Comparison of ENCODE assay signal across 7 mouse cellular contexts in the genomic region with DNA sequence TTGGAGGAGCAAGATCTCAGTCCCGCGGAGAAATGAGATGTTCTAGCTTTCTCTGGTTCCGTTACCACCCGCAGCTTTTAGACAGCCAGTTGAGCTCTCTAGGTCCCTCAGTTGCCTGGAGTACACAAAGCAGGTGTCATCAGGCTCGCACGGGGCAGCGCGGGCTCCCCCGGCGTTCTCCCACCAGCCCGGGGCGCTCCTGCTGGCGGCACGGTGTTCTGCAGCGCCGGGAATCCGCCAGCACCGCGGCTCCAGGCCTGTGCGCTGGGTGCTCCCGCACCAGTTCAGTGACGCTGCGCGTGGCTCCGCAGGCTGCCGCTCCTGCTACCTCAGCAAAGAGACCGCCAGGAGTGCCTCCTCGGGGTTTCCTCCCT. TPM values are rescaled to one million over a fixed set of nuclear protein-coding genes. Genes with fewer than 3 reads are reported as not detected.
DNase-seq lines count a peak whose midpoint lies in the region; ATAC-seq and TF ChIP-seq lines count a peak whose summit lies in the region.

Lrrc7 (minus strand) TSS at position 235 of the 374 bp plus-strand sequence.

- H3K79me3 ChIP-seq in C2C12 (ENCODE audit: low read depth), result no peaks in the 10 kb centered on the region

- peak; percentile 51 for DNase-seq in ES-E14 (ENCODE audit: low read depth, low spot score)
- peak; percentile 64 for DNase-seq in embryo, embryonic 9.5 days (ENCODE audit: extremely low spot score)
- peak; percentile 80 to 90 for DNase-seq in left cerebral cortex, postnatal 14 days (ENCODE audit: low spot score in 2 of 2)
- peak; percentile 85 for DNase-seq in neural tube, embryonic 11.5 days (ENCODE audit: low spot score)
- no peak for DNase-seq in c-Kit-positive CD71-positive TER-119-positive erythroid progenitor cells, embryonic 14.5 days (ENCODE audit: low spot score)

- in situ Hi-C loops in ES-E14 (cut with MboI; ENCODE audit: low sequenced_read_pairs in 2 of 2, unreplicated experiment in 2 of 2), result no loop called here

- H3K9ac ChIP-seq in ES-E14 (ENCODE audit: insufficient read depth, low read depth, low read length, poor library complexity, severe bottlenecking), result peak within 1 kb of the TSS; percentile 70
- H3K9ac ChIP-seq in neural tube, embryonic 11.5 days (ENCODE audit: low read length), result peak within 1 kb of the TSS; percentile 71

- peak; percentile 21 for TF ChIP-seq CTCF in C2C12 (IDR thresholded peaks at IDR 0.05; ENCODE audit: control insufficient read depth, insufficient read depth, insufficient read length)

- no peak within 1 kb of the TSS for H3ac ChIP-seq in C2C12 (ENCODE audit: control insufficient read depth, insufficient read length, low read depth)

- ATAC-seq in hematopoietic stem cell, adult 5-6 weeks (replicated peaks in 1 of 2; ENCODE audit: insufficient read depth in 1 of 2, low FRiP score in 2 of 2, low TSS enrichment in 1 of 2, low read depth in 1 of 2, poor library complexity in 2 of 2, severe bottlenecking in 2 of 2), result peak; percentile 54 to 56
- peak; percentile 87 for ATAC-seq in neural tube, embryonic 11.5 days (ENCODE audit: insufficient read depth, low FRiP score, low TSS enrichment)

- no peaks in the 10 kb centered on the region for H3K79me2 ChIP-seq in C2C12 (ENCODE audit: control insufficient read depth, insufficient read depth)

- H3K9me3 ChIP-seq in ES-E14 (ENCODE audit: control insufficient read depth, insufficient read depth, low read depth, low read length), result no peaks in the 10 kb centered on the region
- H3K9me3 ChIP-seq in neural tube, embryonic 11.5 days (ENCODE audit: control insufficient read depth, low read length), result no peaks in the 10 kb centered on the region

- under 1% methylated on average over 28 of the region's 28 CpGs for whole genome bisulfite sequencing in neural tube, embryonic 11.5 days

- peaks cover 0 to 5% of the 10 kb centered on the region in 2 experiments; a peak in 1 of 4 replicates for H3K4me1 ChIP-seq in ES-E14 (ENCODE audit: control insufficient read depth in 2 of 2, insufficient read depth in 2 of 2, low read length in 2 of 2, poor library complexity in 1 of 2)
- peaks cover 3% of the 10 kb centered on the region; the same call in 1 of the 2 replicates for H3K4me1 ChIP-seq in neural tube, embryonic 11.5 days (ENCODE audit: control insufficient read depth, insufficient read depth, low read length)

- peak within 1 kb of the TSS; percentile 97 for H3K4me2 ChIP-seq in neural tube, embryonic 11.5 days (ENCODE audit: low read depth)

- H3K27me3 ChIP-seq in C2C12 (ENCODE audit: control insufficient read depth, insufficient read depth, insufficient read length), result peaks cover 3% of the 10 kb centered on the region
- peaks cover 14% of the 10 kb centered on the region for H3K27me3 ChIP-seq in neural tube, embryonic 11.5 days (ENCODE audit: control insufficient read depth, insufficient read depth, low read length)

- intact Hi-C loops in left cerebral cortex, postnatal 14 days (cut with DNase I), result loop anchor here (2.0 to 10.0 kb wide), 3 partner anchors 469 to 715 kb away; no protein-coding TSS in a partner anchor

- H3K4me3 ChIP-seq in C2C12 (ENCODE audit: insufficient read depth, poor library complexity, severe bottlenecking) (no peak within 1 kb of the TSS), ES-E14 (ENCODE audit: insufficient read depth in 1 of 2, low read depth in 1 of 2, low read length in 2 of 2, poor library complexity in 1 of 2, severe bottlenecking in 1 of 2) (peak within 1 kb of the TSS; percentile 68 to 82)
- H3K4me3 ChIP-seq in neural tube, embryonic 11.5 days (ENCODE audit: low read depth, low read length), result peak within 1 kb of the TSS; percentile 75

- H3K27ac ChIP-seq in ES-E14 (ENCODE audit: insufficient read depth, low read depth, low read length, poor library complexity, severe bottlenecking), result no peak within 1 kb of the TSS
- peak within 1 kb of the TSS; percentile 50; the same call in 1 of the 2 replicates for H3K27ac ChIP-seq in neural tube, embryonic 11.5 days (ENCODE audit: low read depth, low read length)

- H3K36me3 ChIP-seq in C2C12 (ENCODE audit: control insufficient read depth, insufficient read depth) (no peaks in the 10 kb centered on the region), ES-E14 (ENCODE audit: control insufficient read depth, insufficient read depth, low read length, poor library complexity, severe bottlenecking) (no peaks in the 10 kb centered on the region)
- no peaks in the 10 kb centered on the region for H3K36me3 ChIP-seq in neural tube, embryonic 11.5 days (ENCODE audit: control insufficient read depth, insufficient read depth, low read length)

TF ChIP-seq in C2C12, 6 proteins besides CTCF, POLR2A, EP300 and RAD21:
- TF ChIP-seq MYOD1 (IDR thresholded peaks at IDR 0.05; ENCODE audit: control insufficient read depth, insufficient read length, low read depth) (no peak), FOSL1 (IDR thresholded peaks at IDR 0.05; ENCODE audit: insufficient read depth, low read length, poor library complexity, severe bottlenecking) (no peak), MAX (IDR thresholded peaks at IDR 0.05) (no peak), MYOG (IDR thresholded peaks at IDR 0.05; ENCODE audit: control insufficient read depth, extremely low read depth, insufficient read length) (no peak), CEBPB (IDR thresholded peaks at IDR 0.05; ENCODE audit: low read depth) (no peak), USF1 (IDR thresholded peaks at IDR 0.05; ENCODE audit: low read depth) (no peak)
TF ChIP-seq in C2C12: peak in this region for 0.

TF ChIP-seq in ES-E14, 5 proteins besides CTCF, POLR2A, EP300 and RAD21:
- TF ChIP-seq CHD2 (IDR thresholded peaks at IDR 0.05; ENCODE audit: low read depth, low read length) (no peak), ZNF384 (IDR thresholded peaks at IDR 0.05; ENCODE audit: low read depth, low read length) (no peak), MAFK (IDR thresholded peaks at IDR 0.05; ENCODE audit: insufficient read depth, low read depth, low read length) (no peak), HCFC1 (IDR thresholded peaks at IDR 0.05; ENCODE audit: borderline replicate concordance, insufficient read depth, low read length) (no peak), ZC3H11A (IDR thresholded peaks at IDR 0.05; ENCODE audit: borderline replicate concordance, low read depth, low read length) (no peak)

RNA-seq across cellular contexts. Expression of gene Lrrc7, which starts in this region (rescaled TPM):
- not detected for polyA plus RNA-seq in C2C12 (2012; fragmentation: generic; extraction: Trizol)
- total RNA-seq in ES-E14 (2012; rRNA removed), result not detected in 2 replicates
- total RNA-seq in hematopoietic stem cell, adult 5-6 weeks (2017), result not detected in 2 replicates
- total RNA-seq in left cerebral cortex, postnatal 14 days (2021), result 100 to 1,000 TPM; 123 to 142 TPM
- 1.7 and 1.9 TPM in 2 replicates for polyA plus RNA-seq in neural tube, embryonic 11.5 days (2014; fragmentation: Nextera tagmentation; extraction: Ambion mirVana)

Comparison
In these comparisons a context has a peak if more than half of its experiments do, and no peak if none do; other contexts are left out.
1. RNA of gene Lrrc7 (total RNA-seq): 123 to 142 TPM in left cerebral cortex, postnatal 14 days; not detected in ES-E14 and not detected in hematopoietic stem cell, adult 5-6 weeks; every median in the first group is over 100 times any median in the second.
2. Peak in DNase-seq, H3K4me3 ChIP-seq and H3K9ac ChIP-seq in ES-E14; RNA of the gene not detected or under 1 TPM.
3. Peak in ATAC-seq in hematopoietic stem cell, adult 5-6 weeks; RNA of the gene not detected or under 1 TPM.